Mouse (Mus musculus) E14TG2a.4 (cell line): ENCODE measurements at regions not wholly inside any gene's neighbourhood (a gene's known extent, or its start where the extent isn't known, plus 50 kb on each side); places are given as distances from the start of the nearest gene placed in this dataset.

Experiments used
- H3K27me3 ChIP-seq: 2 replicates; pipeline ENCODE4 v1.6.1; 2014; ENCODE audit warnings: low read length, control low read depth; ENCODE audit not compliant: insufficient read depth
- H3K36me3 ChIP-seq: 2 replicates; pipeline ENCODE4 v1.6.1; 2014; ENCODE audit warnings: low read length, control low read depth; ENCODE audit not compliant: insufficient read depth
- H3K4me1 ChIP-seq: replicated peaks from 2 replicates; pipeline ENCODE4 v1.6.1; 2014; ENCODE audit warnings: low read depth, low read length, control low read depth
- H3K4me3 ChIP-seq: replicated peaks from 2 replicates; pipeline ENCODE4 v1.5.1; 2014; ENCODE audit warnings: mild to moderate bottlenecking, low read length
- H3K9me3 ChIP-seq: 2 replicates; pipeline ENCODE4 v1.6.1; 2014; ENCODE audit warnings: low read length, control low read depth
- CTCF ChIP-seq: conservative IDR thresholded peaks from 2 replicates; pipeline ENCODE4 v1.5.1; 2014; ENCODE audit warnings: low read length
- NANOG ChIP-seq: IDR thresholded peaks from 2 replicates; pipeline ENCODE4 v1.6.1; 2014; ENCODE audit warnings: borderline replicate concordance, low read length, mixed read lengths
- POU5F1 ChIP-seq: IDR thresholded peaks from 2 replicates; pipeline ENCODE4 v1.6.1; 2014; ENCODE audit warnings: low read length, borderline replicate concordance

DNA sequence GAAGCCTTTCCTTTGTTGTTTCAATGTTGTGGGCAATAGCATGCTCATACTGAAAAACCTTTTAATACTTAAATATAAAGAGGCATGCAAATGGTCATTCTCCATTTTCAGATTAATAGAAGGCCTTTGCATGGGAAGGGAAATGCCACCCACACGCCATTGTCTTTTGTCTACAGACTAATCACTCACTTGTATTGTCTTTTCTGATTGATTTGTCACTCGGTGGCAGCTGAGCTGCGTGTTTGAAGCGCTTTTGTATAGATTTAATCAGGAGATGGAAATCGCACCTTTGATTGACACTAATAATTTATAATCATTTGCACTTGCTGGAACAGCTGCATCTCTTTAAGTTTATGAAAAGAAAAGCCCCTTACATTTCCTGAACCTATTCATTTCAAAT, 953.4 kb downstream of the Gbe1 start:
- H3K9me3 ChIP-seq = no peaks in the 10 kb centered on the region
- TF ChIP-seq NANOG (no peak), POU5F1 (no peak), CTCF (no peak)
- no peaks in the 10 kb centered on the region for H3K27me3 ChIP-seq

More for the DNA sequence above, 953.4 kb downstream of the Gbe1 start:
- Histone ChIP-seq H3K4me3 (no peak overlapping the region), H3K36me3 (no peaks in the 10 kb centered on the region), H3K4me1 (no peaks in the 10 kb centered on the region)
